Mouse (Mus musculus): ENCODE measurements around the gene Ppp1r16b. TPM values are rescaled to one million over a fixed set of nuclear protein-coding genes. Genes with fewer than 3 reads are reported as not detected.

Ppp1r16b gene
- polyA plus RNA-seq, 1 experiment: 3.7 TPM

- TF ChIP-seq POLR2A (IDR thresholded peaks at IDR 0.05; ENCODE audit: insufficient read depth, low read length): no peak
- no peak for TF ChIP-seq CTCF (IDR thresholded peaks at IDR 0.05; ENCODE audit: low read depth, low read length)
- no peak for TF ChIP-seq EP300 (IDR thresholded peaks at IDR 0.05; ENCODE audit: insufficient read depth, low read depth, low read length)
- Histone ChIP-seq H3K36me3 (ENCODE audit: control insufficient read depth, insufficient read depth, low read length, poor library complexity, severe bottlenecking) (peaks cover 9% of the 10 kb centered on the region), H3K27me3 (ENCODE audit: control insufficient read depth, insufficient read depth, low read length, poor library complexity, severe bottlenecking) (no peaks in the 10 kb centered on the region), H3K27ac (ENCODE audit: insufficient read depth, low read length) (no peak overlapping the region), H3K9me3 (replicated peaks; ENCODE audit: control insufficient read depth, insufficient read depth, low read length, poor library complexity, severe bottlenecking) (no peaks in the 10 kb centered on the region), H3K4me3 (ENCODE audit: low read depth, low read length) (peak overlapping the region; percentile 96), H3K4me1 (ENCODE audit: control insufficient read depth, insufficient read depth, low read length) (peaks cover 2% of the 10 kb centered on the region), H3K9ac (ENCODE audit: low read depth, poor library complexity, severe bottlenecking) (peak overlapping the region; percentile 61)
Observed at GRCm38 (mm10) chr2:158625697-158626096, 39.5 kb upstream of the Ppp1r16b start.

DNA sequence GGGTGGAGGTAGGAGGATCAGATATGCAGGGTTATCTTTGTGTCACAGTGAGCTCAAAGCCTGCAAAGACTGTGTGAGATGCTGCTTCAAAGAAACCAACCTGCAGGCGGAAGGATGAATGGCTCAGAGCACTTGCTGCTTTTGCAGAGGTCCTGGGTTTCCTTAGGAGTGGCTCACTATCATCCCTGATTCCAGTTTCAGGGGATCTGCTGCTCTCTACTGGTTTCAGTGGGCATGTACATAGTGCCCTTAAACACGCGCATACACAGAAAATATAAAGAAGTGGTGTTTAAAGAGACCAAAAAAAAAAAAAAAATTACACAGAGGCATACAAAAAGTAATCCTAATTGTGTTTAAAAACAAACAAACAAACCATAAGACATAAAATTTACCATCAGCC, 36.3 kb upstream of the Ppp1r16b start:
- Histone ChIP-seq H3K27me3 (ENCODE audit: control insufficient read depth, insufficient read depth, low read length, poor library complexity, severe bottlenecking) (no peaks in the 10 kb centered on the region), H3K9me3 (replicated peaks; ENCODE audit: control insufficient read depth, insufficient read depth, low read length, poor library complexity, severe bottlenecking) (no peaks in the 10 kb centered on the region), H3K9ac (ENCODE audit: low read depth, poor library complexity, severe bottlenecking) (no peak overlapping the region), H3K4me3 (ENCODE audit: low read depth, low read length) (no peak overlapping the region), H3K36me3 (ENCODE audit: control insufficient read depth, insufficient read depth, low read length, poor library complexity, severe bottlenecking) (peaks cover 29% of the 10 kb centered on the region), H3K4me1 (ENCODE audit: control insufficient read depth, insufficient read depth, low read length) (peaks cover 2% of the 10 kb centered on the region), H3K27ac (ENCODE audit: insufficient read depth, low read length) (no peak overlapping the region)
- no peak for TF ChIP-seq POLR2A (IDR thresholded peaks at IDR 0.05; ENCODE audit: insufficient read depth, low read length)
- TF ChIP-seq EP300 (IDR thresholded peaks at IDR 0.05; ENCODE audit: insufficient read depth, low read depth, low read length): no peak
- no peak for TF ChIP-seq CTCF (IDR thresholded peaks at IDR 0.05; ENCODE audit: low read depth, low read length)

GRCm38 (mm10) chr2:158629414-158629813, 35.8 kb upstream of the Ppp1r16b start:
- Histone ChIP-seq H3K9ac (ENCODE audit: low read depth, poor library complexity, severe bottlenecking) (no peak overlapping the region), H3K4me3 (ENCODE audit: low read depth, low read length) (no peak overlapping the region), H3K27ac (ENCODE audit: insufficient read depth, low read length) (no peak overlapping the region), H3K4me1 (ENCODE audit: control insufficient read depth, insufficient read depth, low read length) (peaks cover 2% of the 10 kb centered on the region), H3K27me3 (ENCODE audit: control insufficient read depth, insufficient read depth, low read length, poor library complexity, severe bottlenecking) (no peaks in the 10 kb centered on the region), H3K9me3 (replicated peaks; ENCODE audit: control insufficient read depth, insufficient read depth, low read length, poor library complexity, severe bottlenecking) (no peaks in the 10 kb centered on the region), H3K36me3 (ENCODE audit: control insufficient read depth, insufficient read depth, low read length, poor library complexity, severe bottlenecking) (peaks cover 32% of the 10 kb centered on the region)
- TF ChIP-seq CTCF (IDR thresholded peaks at IDR 0.05; ENCODE audit: low read depth, low read length) (peak; percentile 52), POLR2A (IDR thresholded peaks at IDR 0.05; ENCODE audit: insufficient read depth, low read length) (no peak), EP300 (IDR thresholded peaks at IDR 0.05; ENCODE audit: insufficient read depth, low read depth, low read length) (no peak)

DNA sequence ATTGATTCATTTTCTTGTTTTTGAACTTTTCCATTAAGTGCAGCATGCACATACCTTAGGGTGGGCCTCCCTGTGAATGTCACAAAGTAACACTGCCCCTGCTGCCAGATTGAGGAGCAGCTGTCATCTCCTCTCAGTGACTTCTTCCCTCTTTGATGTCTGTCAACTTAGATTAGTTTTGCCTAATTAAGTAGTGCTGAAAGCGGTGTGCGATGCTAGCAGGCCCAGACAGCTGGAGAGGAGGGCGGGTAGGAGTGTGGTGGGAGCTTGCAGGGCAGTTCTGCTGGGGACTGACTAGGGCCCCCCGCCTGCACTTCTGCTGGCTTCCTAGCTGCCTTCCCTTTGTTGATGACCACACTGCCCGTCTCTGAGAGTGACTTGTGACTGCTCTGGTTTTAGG, 33.3 kb upstream of the Ppp1r16b start:
- Histone ChIP-seq H3K9ac (ENCODE audit: low read depth, poor library complexity, severe bottlenecking) (no peak overlapping the region), H3K27me3 (ENCODE audit: control insufficient read depth, insufficient read depth, low read length, poor library complexity, severe bottlenecking) (no peaks in the 10 kb centered on the region), H3K27ac (ENCODE audit: insufficient read depth, low read length) (no peak overlapping the region), H3K4me3 (ENCODE audit: low read depth, low read length) (no peak overlapping the region), H3K36me3 (ENCODE audit: control insufficient read depth, insufficient read depth, low read length, poor library complexity, severe bottlenecking) (peaks cover 49% of the 10 kb centered on the region), H3K4me1 (ENCODE audit: control insufficient read depth, insufficient read depth, low read length) (no peaks in the 10 kb centered on the region), H3K9me3 (replicated peaks; ENCODE audit: control insufficient read depth, insufficient read depth, low read length, poor library complexity, severe bottlenecking) (no peaks in the 10 kb centered on the region)
- TF ChIP-seq CTCF (IDR thresholded peaks at IDR 0.05; ENCODE audit: low read depth, low read length) (no peak), EP300 (IDR thresholded peaks at IDR 0.05; ENCODE audit: insufficient read depth, low read depth, low read length) (no peak), POLR2A (IDR thresholded peaks at IDR 0.05; ENCODE audit: insufficient read depth, low read length) (no peak)

DNA sequence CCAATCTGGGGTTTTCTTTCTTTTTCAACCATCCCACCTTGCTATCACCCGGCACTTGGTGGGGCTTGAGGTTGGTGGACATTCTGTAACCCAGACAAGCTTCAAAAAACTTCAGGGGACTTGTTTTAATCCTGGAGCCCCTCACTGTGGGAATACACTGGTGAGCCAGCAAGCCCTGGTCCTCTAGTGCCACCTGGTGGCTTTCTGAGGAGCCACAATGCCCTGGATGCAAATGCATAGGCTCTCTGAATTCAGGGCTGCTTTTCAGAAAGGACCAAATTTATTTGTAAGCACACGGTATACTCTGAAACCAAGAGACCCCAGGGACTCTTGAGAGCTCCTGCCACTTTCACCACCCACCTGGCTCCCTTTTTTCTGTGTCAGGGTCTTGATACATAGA, 23.3 kb upstream of the Ppp1r16b start:
- H3K4me3 ChIP-seq (ENCODE audit: low read depth, low read length): no peak overlapping the region
- H3K4me1 ChIP-seq (ENCODE audit: control insufficient read depth, insufficient read depth, low read length): no peaks in the 10 kb centered on the region
- H3K9me3 ChIP-seq (replicated peaks; ENCODE audit: control insufficient read depth, insufficient read depth, low read length, poor library complexity, severe bottlenecking): no peaks in the 10 kb centered on the region
- no peak overlapping the region for H3K9ac ChIP-seq (ENCODE audit: low read depth, poor library complexity, severe bottlenecking)
- H3K27me3 ChIP-seq (ENCODE audit: control insufficient read depth, insufficient read depth, low read length, poor library complexity, severe bottlenecking): no peaks in the 10 kb centered on the region
- TF ChIP-seq EP300 (IDR thresholded peaks at IDR 0.05; ENCODE audit: insufficient read depth, low read depth, low read length): no peak
- peak; percentile 89 for TF ChIP-seq CTCF (IDR thresholded peaks at IDR 0.05; ENCODE audit: low read depth, low read length)
- H3K36me3 ChIP-seq (ENCODE audit: control insufficient read depth, insufficient read depth, low read length, poor library complexity, severe bottlenecking): peaks cover 8% of the 10 kb centered on the region; the same call in 1 of the 2 replicates
- H3K27ac ChIP-seq (ENCODE audit: insufficient read depth, low read length): no peak overlapping the region

DNA sequence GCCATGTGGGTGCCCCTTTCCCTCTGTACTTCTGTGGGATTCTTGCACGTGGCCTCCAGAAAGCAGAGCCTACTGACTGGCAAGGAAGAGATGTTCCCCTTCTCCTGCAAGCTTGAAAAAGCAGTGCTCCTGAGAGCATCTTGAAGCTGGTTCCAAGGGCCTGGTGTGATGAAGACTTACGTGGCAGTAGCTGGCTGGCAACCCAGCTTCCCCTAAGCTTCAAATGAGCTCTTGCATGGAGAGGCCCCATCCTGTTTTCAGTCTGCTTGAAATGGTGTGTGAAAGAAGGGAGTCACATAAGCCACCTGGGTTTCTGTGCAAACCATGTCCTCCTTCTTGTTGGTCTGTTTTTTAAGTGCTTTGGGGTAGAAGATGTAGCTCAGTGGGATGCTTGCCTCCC, 22.6 kb upstream of the Ppp1r16b start:
- Histone ChIP-seq H3K4me3 (ENCODE audit: low read depth, low read length) (no peak overlapping the region), H3K4me1 (ENCODE audit: control insufficient read depth, insufficient read depth, low read length) (no peaks in the 10 kb centered on the region), H3K27ac (ENCODE audit: insufficient read depth, low read length) (no peak overlapping the region), H3K9ac (ENCODE audit: low read depth, poor library complexity, severe bottlenecking) (no peak overlapping the region), H3K27me3 (ENCODE audit: control insufficient read depth, insufficient read depth, low read length, poor library complexity, severe bottlenecking) (no peaks in the 10 kb centered on the region), H3K9me3 (replicated peaks; ENCODE audit: control insufficient read depth, insufficient read depth, low read length, poor library complexity, severe bottlenecking) (no peaks in the 10 kb centered on the region), H3K36me3 (ENCODE audit: control insufficient read depth, insufficient read depth, low read length, poor library complexity, severe bottlenecking) (0 out of 2 replicates have a peak, but pooled peaks cover 6% of the 10 kb centered on the region)
- TF ChIP-seq CTCF (IDR thresholded peaks at IDR 0.05; ENCODE audit: low read depth, low read length) (no peak), POLR2A (IDR thresholded peaks at IDR 0.05; ENCODE audit: insufficient read depth, low read length) (no peak), EP300 (IDR thresholded peaks at IDR 0.05; ENCODE audit: insufficient read depth, low read depth, low read length) (no peak)

Data from ES-Bruce4 (cell line).